Mouse (Mus musculus): ENCODE results near the gene Nrap.

DNA sequence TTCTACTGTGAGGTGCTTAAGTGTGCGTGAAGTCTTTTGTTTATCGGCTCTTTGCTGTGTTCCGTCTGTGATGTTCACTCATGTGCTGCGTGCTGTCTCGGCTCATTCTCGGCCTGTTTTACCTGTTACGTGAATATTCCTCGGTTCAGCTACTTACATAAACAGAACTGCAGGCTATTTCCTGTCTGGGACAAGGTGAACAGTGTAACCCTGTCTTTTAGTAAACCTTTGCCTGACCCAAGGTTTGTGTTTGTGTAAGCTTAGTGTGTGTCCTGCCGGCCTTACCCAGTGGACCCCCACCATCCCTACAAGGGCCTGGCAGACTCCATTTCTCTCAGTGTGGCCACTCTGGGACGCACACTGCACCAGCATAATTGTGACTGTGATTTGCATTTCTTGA lies 42.9 kb upstream of the Nrap start:
- TF ChIP-seq POLR2A (IDR thresholded peaks at IDR 0.05; ENCODE audit: extremely low read depth, insufficient read depth, low read length) (no peak), CTCF (IDR thresholded peaks at IDR 0.05; ENCODE audit: low read depth, low read length) (no peak)

Measured in liver, adult 2 months (tissue).